Mouse (Mus musculus): ENCODE results near the gene Plekho2. TPM values are rescaled to one million over a fixed set of nuclear protein-coding genes. Genes with fewer than 3 reads are reported as not detected.
A peak's percentile ranks its signal among the peaks of the same experiment; 100 is the strongest.

The Plekho2 gene
- total RNA-seq, 2 experiments from 2014 or later = 9.8 to 10.9 TPM

DNA sequence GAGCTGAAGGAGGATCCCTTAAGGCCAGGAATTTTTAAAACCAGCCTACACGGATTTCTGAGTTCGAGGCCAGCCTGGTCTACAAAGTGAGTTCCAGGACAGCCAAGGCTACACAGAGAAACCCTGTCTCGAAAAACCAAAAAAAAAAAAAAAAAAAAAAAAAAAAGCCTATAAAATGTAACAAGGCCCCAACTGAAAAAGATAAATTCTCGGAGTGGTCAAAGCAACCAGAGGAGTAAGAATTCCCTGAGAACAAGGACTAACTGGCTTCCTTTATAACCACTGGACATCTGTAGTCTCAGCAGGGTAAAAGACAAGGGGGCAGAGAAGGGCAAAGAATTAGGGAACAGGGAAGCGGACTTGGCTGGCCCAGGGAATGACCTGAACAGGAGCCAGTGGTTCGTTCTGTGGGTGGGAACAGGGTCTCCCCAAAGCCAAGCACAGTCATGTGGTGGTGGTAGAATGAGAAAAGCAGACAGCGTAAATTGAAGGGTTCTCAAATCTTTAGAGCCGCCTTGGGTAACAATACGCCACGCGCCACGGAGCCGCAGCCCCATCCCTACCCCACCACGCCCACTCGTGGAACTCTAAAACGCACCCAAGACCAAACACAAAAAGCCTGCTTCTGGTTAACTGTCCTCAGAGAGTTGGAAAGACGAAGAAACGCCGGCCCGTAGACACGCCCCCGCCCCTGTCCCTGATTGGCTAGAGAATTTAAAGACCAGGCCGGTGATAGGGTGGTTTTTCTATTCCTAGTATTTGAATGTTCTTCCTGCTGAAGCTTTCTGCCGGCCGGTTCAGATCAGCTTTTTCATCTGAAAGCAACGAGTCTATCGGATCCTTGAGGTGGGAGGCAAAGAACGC lies 6.8 kb upstream of the Plekho2 start, which contains the start of gene Pif1:
Pif1 (plus strand) TSS at position 755 of the 864 bp plus-strand sequence.
- DNase-seq = peak; percentile 58 to 64

DNA sequence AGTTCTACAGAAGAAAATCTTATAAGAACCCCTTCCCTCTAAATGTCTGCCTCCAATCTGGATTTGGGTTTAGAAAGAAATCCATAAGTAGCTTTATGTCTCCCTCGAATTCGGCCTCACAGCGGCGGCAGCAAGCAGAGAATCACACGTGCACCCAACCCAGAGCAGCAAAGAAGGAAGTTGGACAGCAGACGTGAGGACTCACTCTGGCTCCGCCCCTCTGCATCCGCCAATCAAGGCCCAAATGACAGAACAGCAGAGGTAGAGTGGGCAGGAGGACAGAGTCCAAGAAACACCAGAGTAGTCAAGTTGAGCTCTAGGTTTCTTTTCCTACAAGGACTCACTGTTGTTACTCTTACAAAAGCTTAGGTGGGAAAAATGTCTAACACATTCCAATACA lies 3.2 kb upstream of the Plekho2 start:
- DNase-seq = no peak

DNA sequence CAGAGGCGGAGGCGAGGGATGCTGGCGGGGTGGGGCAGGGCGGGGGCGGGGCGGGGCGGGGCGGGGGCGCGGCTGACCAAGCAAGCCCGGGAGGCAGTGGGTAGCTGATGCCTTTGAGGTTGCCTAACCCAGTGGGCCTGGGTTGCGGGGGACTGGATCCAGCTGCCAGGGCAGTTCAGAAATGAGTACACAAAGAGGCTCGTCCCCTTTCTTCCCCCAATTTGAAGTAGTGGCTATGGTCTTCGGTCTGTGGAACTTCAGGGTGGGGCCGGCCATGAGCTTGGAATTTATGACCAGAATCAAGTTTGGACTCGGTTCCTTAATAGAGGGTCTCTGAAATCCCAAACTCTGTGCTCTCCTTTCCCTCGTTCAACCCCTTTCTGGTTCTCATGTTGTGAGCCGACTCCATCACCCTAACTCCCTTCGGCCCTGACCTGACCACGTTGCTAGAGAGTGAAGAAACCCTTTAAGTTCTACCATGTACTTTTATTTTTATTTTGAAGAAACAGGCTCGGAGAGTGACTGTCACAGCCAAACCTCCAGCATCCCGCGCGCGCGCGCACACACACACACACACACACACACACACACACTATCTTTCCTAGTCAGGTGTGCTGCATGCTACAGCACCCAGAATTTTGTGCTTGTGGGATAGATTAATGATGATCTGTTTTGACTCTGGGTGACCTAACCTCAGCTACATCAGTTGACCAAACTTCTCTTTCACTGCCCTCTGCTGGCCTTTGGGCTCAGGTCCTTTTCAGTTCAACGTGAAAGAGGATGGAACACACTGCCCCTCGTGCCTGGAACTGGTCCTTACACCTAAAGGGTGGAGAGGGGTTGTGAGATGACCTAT lies 789 bp upstream of the Plekho2 start:
- DNase-seq = peak; percentile 64 to 65

DNA sequence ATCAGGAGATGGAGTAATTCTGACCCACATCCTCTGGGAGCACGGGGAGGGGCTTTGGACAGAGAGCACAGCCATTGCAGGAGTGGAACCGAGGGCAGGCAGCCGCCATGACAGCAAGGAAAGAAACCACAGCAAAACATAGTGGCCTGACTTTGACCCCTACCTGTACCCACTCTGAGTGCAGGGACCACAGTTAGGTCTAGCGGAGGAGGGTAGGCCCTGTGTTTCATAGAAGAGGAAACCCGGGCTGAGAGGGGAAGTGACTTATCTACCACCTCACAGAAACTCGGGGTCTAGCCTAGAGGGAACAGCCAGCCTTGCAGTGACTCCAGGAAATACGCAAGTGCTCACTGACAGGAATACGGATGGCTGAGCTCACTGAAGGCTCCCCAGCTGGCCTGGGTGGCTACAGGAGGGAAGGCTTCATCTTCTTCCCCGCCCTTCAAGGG lies 1.0 kb downstream of the Plekho2 start:
- no peak for DNase-seq

DNA sequence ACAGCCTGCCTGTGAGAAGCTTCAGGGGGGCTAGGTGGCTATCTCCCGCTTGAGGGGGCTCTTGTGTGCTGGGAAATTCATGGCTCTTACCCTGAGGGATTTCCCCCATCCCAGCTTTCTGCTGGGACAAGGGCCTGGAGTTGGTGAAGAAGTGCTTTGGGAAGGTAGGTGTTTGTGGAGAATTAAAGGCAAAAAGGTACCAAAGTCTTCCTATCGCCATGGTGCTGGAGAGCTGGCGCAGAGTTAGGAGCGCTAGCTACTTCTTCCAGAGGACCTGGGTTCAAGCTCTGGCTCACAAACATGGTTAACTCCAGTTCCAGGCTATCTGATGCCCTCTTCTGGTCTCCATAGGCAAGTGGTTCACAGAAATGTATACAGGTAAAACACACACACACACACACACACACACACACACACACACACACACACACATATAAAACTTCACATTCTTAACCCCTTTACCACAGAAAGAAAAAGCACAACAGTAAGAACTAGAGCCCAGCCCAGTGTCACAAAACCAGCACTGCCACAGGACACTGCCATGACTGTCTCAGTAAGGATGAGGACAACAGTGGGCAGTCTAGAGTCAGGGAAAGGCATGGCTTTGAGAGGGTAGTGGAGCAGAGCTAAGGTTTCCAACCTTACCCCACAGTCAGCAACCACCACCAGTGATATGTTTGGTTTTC lies 2.2 kb downstream of the Plekho2 start:
- no peak for DNase-seq

DNA sequence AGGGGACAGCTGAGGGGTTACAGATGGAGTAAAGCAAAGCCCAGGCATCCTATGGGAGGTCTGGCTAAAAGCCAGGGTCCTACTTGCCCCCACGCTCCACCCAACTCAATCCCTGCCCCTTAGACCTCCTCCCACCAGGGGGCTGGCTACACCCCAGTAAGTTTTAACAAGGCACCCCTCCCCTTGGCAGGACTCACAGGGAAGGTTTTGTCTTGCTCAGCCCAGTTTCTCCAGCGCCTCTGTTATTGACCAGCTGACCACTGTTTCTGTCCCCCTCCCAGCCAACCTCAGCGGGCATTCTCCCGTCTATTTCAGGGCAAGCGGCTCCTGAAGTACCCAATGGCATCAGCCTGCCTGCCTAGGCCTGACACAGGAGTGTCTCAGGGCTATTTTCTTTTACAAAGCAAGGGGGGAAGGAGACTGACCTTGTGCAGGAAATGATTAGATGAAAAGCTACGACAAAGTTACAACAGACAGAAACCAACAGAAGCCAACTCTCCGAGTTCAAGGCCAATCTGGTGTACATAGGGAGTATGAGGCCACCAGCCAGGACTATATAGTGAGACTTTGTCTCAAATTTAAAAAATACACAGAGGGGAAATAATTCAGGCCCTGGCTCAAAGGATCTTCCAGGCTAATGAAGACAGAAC lies 2.9 kb downstream of the Plekho2 start:
- DNase-seq = peak; percentile 24 to 58

DNA sequence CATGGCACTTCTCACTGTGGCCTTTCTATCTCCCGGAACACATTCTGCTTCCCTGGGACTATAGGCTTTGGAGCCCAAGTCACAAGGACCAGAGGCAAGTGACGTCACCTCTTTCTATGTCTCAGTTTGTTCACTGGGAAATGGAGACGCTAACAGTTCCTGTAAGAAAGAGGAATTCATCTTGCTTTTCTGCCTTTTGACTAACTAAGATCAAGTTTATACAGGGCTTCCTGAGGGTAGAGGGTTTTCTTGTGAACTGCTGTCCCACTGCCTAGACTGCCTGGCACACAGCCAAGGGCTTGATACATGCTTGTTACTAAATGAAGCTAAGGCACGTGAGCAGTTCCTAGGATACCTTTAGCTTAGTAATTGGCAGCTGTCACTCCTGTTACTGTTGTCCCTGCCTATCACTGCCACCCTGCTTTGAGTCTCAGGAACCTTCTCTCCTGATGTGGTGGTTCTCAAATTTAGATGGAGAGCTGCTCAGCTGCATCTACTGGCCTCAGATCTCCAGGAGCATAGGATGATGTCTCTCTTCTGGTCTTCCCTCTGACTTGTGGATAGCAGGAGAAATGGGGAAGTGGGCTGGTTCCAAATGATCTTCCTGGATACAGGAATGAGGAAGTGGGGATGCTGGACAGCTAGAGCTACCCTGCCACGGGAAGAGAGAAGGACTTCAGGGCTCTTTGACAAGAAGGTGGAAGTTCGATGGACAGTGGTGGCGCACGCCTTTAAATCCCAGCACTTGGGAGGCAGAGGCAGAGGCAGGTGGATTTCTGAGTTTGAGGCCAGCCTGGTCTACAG lies 4.2 kb downstream of the Plekho2 start:
- no peak for DNase-seq

DNA sequence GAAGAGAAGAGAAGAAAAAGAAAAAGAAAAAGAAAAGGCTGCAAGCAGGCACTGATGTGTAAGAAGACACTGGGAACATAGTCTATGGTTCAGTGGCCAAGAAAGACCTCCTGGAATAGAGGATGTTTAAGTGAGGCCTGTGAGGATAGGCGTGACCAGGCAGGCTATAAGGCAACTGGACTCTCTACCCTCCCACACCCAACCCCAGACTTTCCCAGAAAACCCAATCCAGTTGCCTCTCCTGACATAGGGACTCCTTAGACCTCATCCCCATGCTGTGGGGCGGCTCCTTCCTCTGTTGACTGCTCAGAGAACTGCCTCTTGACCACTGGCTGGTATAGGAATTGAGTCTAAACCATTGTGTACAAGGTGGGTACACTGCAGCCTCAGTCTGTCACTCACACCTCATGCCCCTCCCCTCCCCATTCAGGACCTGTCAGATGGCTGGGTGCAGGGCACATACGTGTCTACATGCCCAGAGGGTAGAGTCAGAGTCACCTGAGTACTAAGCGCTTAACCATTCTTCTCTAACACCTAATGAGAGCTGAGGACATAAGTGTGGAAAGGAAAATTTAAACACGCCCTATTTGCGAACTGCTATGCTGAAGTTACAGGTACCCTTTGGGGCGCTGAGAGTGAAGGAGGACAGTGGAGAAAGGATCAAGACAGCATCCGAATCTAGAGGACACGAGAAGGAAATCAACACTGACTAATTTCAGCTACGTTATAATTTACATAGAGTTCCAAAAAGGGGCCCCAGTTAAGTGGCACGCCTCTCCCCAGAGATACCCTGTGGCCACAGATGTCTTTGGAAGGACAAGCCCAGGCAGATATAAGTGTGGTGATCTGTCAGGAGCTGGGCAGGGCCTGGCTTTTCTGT lies 5.1 kb downstream of the Plekho2 start:
- DNase-seq = no peak

DNA sequence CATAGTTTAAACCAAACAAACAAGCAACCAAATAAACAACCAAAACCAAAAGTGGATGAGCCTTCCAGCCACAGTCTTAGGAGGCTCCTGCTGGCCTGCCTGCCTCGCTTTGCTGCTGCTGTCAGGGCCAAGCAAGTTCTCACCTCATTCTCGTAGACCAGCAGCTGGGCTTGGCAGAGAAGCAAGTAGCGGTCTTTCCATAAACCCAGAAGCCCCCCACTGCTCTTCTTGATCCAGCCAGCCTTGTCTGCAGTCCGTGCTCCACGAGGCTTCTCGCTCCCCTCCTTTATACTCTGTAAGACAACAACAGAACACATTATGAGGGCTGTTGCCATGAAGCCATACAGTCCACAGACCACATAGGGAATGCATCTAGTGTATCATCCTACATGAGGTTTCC lies 7.0 kb downstream of the Plekho2 start:
- no peak for DNase-seq

DNA sequence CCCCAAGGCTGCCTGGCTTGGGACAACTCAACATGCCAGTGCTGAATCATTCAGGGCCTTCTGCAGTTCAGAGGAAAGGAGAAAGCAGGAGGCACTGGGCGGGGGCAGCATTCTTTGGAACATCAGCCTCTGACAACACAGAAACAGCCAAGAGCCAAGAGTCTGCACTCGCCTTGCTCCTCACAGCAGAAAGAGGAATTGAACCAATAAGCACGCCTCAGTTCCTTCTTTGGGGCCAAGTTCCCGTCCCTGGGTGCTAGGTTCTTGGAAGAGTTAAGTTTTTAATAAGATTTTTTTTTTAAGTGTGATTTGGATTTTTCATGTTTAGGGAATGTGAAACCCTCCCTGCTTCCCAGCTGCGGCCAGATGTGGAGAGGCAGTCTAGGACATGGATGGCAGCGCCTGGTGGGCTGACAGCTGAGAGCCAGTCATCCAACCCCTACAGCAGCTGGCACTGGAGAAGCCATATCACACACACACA lies 10.3 kb downstream of the Plekho2 start:
- no peak for DNase-seq

DNA sequence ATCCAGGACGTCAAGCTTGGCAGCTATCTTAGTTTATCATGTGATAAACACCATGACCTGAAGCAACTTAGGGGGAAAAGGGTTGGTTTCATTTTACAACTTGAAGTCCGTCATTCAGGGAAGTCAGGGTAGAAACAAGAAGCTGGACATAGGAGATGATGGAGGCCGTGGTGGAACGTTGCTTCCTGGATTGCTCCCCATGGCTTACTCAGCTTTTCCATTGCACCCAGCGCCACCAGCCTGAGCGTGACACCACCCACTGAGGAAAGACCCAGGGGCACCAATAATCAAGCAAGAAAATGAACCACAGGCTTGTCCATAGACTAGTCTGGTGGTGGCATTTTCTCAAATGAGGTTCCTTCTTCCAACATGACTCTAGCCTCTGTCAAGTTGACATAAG lies 11.1 kb downstream of the Plekho2 start:
- no peak for DNase-seq

DNA sequence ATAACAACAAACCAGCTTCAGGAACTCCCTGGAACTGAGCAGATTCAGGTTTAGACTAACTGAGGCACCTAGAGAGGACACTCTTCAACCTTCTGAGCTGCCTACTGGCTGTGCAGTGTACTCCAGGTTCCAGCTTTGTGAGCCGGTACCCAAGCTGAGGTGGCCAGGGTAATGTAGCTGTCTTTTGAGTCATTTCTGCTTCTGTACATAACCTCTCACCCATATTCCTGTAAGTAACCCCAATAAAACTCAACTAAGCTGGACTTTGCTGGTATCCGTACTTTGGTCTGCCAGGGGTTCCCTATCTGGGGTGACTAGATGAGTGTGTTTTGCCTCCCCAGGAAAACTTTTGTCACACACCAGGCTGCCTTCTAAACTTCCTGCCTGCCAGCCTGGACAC lies 15.1 kb downstream of the Plekho2 start:
- no peak for DNase-seq

DNA sequence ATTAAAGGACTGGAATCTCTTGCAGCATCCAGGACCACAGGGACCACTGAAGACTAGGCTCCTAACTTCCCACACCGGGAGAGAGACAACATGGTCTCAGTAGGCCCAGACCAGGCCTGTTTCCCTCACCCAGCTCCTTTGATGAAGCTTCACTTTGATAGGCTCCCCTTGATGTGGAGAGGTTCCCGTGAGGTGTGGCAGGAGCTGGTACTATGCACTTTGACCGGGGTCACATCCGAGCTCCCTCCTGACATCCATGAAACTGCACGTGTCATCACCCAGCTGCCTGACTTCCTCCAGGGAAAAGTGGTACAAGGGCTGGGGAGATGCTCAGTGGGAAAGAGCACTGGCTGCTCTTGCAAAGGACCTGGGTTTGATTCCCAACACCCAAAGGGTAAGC lies 16.8 kb downstream of the Plekho2 start:
- DNase-seq = no peak

DNA sequence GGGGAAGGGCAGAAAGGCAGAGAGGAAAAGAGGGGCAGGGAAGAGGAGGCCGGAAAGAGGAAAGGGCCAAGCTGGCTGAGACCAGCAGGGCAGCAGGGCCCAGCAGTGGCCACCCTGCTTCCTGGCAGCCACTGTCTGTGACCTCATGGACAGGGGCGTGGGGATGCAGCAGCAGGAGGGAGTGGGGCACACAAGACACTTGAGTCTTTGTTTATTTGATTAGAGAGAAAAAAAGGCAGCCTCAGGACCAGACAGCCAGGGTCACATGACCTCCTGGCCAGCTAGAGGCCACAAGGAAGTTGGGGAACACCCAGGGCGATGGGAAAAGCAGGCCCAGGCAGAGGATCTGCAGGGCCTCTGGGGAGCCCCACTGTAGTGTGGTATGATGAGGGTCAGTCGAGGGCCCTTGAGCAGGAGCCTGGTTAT lies 17.7 kb downstream of the Plekho2 start:
- peak; percentile 64 to 78 for DNase-seq

DNA sequence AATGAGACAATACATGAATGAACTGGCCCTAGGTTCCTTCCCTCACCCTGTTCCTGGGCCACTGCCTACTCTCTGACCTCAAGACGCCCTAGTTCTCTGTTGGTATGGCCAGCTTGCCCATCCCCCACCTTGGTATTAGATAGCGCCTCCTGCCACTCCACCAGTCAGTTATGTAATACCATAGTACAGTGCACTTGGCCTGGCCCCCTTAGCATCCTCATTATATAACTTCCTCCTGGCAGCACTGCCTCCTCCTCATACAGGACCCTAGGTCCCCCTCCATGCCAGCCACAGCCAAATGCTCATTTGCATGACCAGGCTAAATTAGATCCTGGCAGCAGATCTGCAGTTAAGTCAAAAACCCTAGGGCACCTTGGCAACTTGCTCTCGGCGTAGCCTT lies 18.8 kb downstream of the Plekho2 start:
- DNase-seq = no peak

DNA sequence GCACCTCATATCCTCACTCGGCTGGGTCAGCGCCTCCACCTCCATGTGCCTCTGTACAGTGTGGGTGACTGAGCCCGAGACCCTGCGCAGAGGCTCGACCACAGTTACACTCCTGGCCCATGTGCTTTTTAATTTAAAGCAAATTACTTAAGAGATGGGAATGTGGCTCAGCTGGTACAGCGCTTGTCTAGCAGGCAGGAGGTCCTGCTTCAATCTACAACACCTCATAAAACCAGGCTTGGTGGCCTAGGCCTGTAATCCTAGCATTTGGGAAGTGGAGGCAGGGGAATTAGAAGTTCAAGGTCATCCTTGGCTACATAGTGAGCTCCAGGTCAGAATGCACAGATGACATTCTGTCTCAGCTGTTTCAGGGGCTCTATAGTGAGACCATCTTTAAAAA lies 21.0 kb downstream of the Plekho2 start:
- no peak for DNase-seq

DNA sequence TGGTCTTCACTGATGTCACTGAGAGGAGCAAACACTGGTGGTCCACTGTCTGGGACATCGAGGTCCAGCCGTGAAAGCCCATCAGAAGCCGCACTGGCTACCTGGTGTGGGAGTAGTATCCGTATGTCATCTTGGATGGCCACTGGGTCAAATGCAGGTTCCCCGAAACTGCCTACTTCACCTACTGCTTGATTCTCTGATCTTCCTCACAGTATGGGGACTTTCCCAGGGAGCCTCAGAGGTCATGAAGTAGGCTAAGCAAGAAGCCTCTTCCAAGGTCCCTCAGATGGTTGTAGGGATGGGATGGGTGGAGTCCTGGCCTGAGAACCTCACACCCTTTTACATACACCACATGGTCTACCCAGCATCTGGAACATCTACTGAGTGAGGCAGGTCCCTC lies 22.9 kb downstream of the Plekho2 start:
- no peak for DNase-seq

DNA sequence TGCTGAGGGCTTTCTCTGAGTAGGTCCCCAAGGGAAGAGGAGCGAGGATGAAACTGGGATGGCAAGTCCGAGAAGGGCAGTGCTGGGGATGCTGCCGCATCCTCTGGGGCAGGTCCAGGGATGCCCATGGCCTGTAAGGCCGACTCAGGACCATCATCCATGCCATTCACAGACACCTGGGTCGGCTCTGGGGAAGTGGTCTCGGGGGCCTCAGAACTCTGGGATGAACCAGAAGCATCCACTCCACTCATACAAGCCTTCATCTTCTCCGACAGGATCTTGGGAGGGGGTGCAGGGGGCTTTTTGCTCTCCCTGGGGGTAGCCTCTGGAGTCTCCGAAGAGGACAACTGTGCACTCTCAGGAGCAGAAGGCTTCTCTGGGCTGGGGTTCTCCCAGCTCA lies 23.5 kb downstream of the Plekho2 start:
- DNase-seq = no peak

DNA sequence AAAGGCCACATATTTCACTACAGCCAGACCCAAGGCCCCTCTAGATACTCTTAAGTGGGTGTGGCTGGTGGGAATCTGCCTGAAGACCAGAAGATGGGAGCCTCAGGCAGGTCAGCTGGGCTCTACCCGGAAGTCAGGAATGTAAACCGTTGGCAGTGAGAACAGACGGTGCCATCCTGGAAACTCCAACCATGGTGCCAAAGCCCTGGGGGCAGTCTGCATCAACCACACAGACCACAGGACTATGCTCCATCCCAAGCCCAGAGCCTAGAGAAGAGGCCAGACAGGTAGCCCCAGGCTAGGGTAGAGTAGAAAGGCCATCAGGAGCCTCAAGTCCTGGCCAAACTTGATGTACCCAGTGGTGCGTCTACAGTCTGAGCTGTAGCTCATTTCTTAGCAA lies 24.2 kb downstream of the Plekho2 start:
- no peak for DNase-seq

DNA sequence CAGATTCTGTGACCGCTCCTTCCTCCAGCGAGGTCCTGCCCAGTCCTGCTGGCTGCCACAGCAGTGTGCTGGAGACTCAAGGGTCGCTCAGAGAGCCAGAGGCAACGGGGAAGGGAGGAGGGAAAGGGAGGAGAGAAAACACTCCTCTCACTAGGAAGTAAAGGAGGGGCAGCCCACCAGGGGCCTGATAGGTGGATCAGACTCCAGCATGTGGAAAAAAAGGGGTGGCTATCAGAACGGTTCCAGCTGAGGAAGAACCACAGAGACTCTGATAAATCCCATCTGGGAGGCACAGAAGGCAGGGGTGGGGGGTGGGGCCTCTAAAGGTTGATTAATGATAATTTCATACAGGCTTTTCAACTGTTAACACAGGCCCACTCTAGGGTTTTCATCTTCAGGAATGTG lies 24.8 kb downstream of the Plekho2 start:
- DNase-seq = no peak
